Mouse (Mus musculus): ENCODE results near the gene Haao. TPM values are rescaled to one million over a fixed set of nuclear protein-coding genes. Genes with fewer than 3 reads are reported as not detected.

Haao gene
- polyA plus RNA-seq, 1 experiment from 2014 or later = 0.72 TPM

GRCm38 (mm10) chr17:83813050-83813449 lies 34.7 kb downstream of the Haao start:
- Histone ChIP-seq H3K36me3 (ENCODE audit: control insufficient read depth, insufficient read depth, low read length) (peaks cover 2% of the 10 kb centered on the region; the same call in 1 of the 2 replicates), H3K9me3 (ENCODE audit: control insufficient read depth, low read length) (no peaks in the 10 kb centered on the region), H3K4me1 (ENCODE audit: control insufficient read depth, insufficient read depth, low read length) (no peaks in the 10 kb centered on the region), H3K4me2 (replicated peaks; ENCODE audit: low read depth, low read length) (no peak overlapping the region), H3K27me3 (ENCODE audit: control insufficient read depth, insufficient read depth, low read length) (no peaks in the 10 kb centered on the region), H3K9ac (ENCODE audit: low read depth, low read length) (no peak overlapping the region), H3K27ac (ENCODE audit: low read depth, low read length) (no peak overlapping the region), H3K4me3 (ENCODE audit: low read length) (no peak overlapping the region)
- WGBS = 89% methylated on average over 4 of the region's 4 CpGs
- ATAC-seq (ENCODE audit: low FRiP score, low TSS enrichment) = no peak

- Histone ChIP-seq H3K4me2 (replicated peaks; ENCODE audit: low read depth, low read length) (no peak overlapping the region), H3K4me3 (ENCODE audit: low read length) (no peak overlapping the region), H3K9ac (ENCODE audit: low read depth, low read length) (no peak overlapping the region), H3K36me3 (ENCODE audit: control insufficient read depth, insufficient read depth, low read length) (peaks cover 2% of the 10 kb centered on the region; the same call in 1 of the 2 replicates), H3K4me1 (ENCODE audit: control insufficient read depth, insufficient read depth, low read length) (no peaks in the 10 kb centered on the region), H3K27me3 (ENCODE audit: control insufficient read depth, insufficient read depth, low read length) (no peaks in the 10 kb centered on the region), H3K27ac (ENCODE audit: low read depth, low read length) (no peak overlapping the region), H3K9me3 (ENCODE audit: control insufficient read depth, low read length) (no peaks in the 10 kb centered on the region)
- no peak for ATAC-seq (ENCODE audit: low FRiP score, low TSS enrichment)
- 93% methylated on average over 17 of the region's 17 CpGs for WGBS
Measured at GRCm38 (mm10) chr17:83812200-83812944, 35.4 kb downstream of the Haao start.

- H3K9ac ChIP-seq (ENCODE audit: low read depth, low read length) = no peak overlapping the region
- no peak for ATAC-seq (ENCODE audit: low FRiP score, low TSS enrichment)
- H3K27ac ChIP-seq (ENCODE audit: low read depth, low read length) = no peak overlapping the region
- H3K27me3 ChIP-seq (ENCODE audit: control insufficient read depth, insufficient read depth, low read length) = no peaks in the 10 kb centered on the region
- WGBS = 91% methylated on average over 5 of the region's 5 CpGs
- H3K9me3 ChIP-seq (ENCODE audit: control insufficient read depth, low read length) = no peaks in the 10 kb centered on the region
- no peak overlapping the region for H3K4me2 ChIP-seq (replicated peaks; ENCODE audit: low read depth, low read length)
- peaks cover 2% of the 10 kb centered on the region; the same call in 1 of the 2 replicates for H3K36me3 ChIP-seq (ENCODE audit: control insufficient read depth, insufficient read depth, low read length)
- no peak overlapping the region for H3K4me3 ChIP-seq (ENCODE audit: low read length)
- no peaks in the 10 kb centered on the region for H3K4me1 ChIP-seq (ENCODE audit: control insufficient read depth, insufficient read depth, low read length)
Measured at GRCm38 (mm10) chr17:83810285-83810684, 37.5 kb downstream of the Haao start.

- H3K9me3 ChIP-seq (ENCODE audit: control insufficient read depth, low read length) = no peaks in the 10 kb centered on the region
- peaks cover 2% of the 10 kb centered on the region; the same call in 1 of the 2 replicates for H3K36me3 ChIP-seq (ENCODE audit: control insufficient read depth, insufficient read depth, low read length)
- no peak overlapping the region for H3K4me2 ChIP-seq (replicated peaks; ENCODE audit: low read depth, low read length)
- H3K9ac ChIP-seq (ENCODE audit: low read depth, low read length) = no peak overlapping the region
- H3K4me1 ChIP-seq (ENCODE audit: control insufficient read depth, insufficient read depth, low read length) = no peaks in the 10 kb centered on the region
- no peak overlapping the region for H3K27ac ChIP-seq (ENCODE audit: low read depth, low read length)
- 81% methylated on average over 17 of the region's 17 CpGs for WGBS
- ATAC-seq (ENCODE audit: low FRiP score, low TSS enrichment) = no peak
- no peak overlapping the region for H3K4me3 ChIP-seq (ENCODE audit: low read length)
- no peaks in the 10 kb centered on the region for H3K27me3 ChIP-seq (ENCODE audit: control insufficient read depth, insufficient read depth, low read length)
Measured at GRCm38 (mm10) chr17:83809197-83809829, 38.5 kb downstream of the Haao start.

- peaks cover 2% of the 10 kb centered on the region; the same call in 1 of the 2 replicates for H3K36me3 ChIP-seq (ENCODE audit: control insufficient read depth, insufficient read depth, low read length)
- no peaks in the 10 kb centered on the region for H3K4me1 ChIP-seq (ENCODE audit: control insufficient read depth, insufficient read depth, low read length)
- no peak overlapping the region for H3K9ac ChIP-seq (ENCODE audit: low read depth, low read length)
- no peak for ATAC-seq (ENCODE audit: low FRiP score, low TSS enrichment)
- no peak overlapping the region for H3K27ac ChIP-seq (ENCODE audit: low read depth, low read length)
- no peaks in the 10 kb centered on the region for H3K9me3 ChIP-seq (ENCODE audit: control insufficient read depth, low read length)
- H3K4me3 ChIP-seq (ENCODE audit: low read length) = no peak overlapping the region
- no peaks in the 10 kb centered on the region for H3K27me3 ChIP-seq (ENCODE audit: control insufficient read depth, insufficient read depth, low read length)
- H3K4me2 ChIP-seq (replicated peaks; ENCODE audit: low read depth, low read length) = no peak overlapping the region
- 90% methylated on average over 12 of the region's 12 CpGs for WGBS
Measured at GRCm38 (mm10) chr17:83808476-83809098, 39.2 kb downstream of the Haao start.

GRCm38 (mm10) chr17:83807778-83808398 lies 39.9 kb downstream of the Haao start:
- Histone ChIP-seq H3K36me3 (ENCODE audit: control insufficient read depth, insufficient read depth, low read length) (peaks cover 2% of the 10 kb centered on the region; the same call in 1 of the 2 replicates), H3K4me3 (ENCODE audit: low read length) (no peak overlapping the region), H3K9ac (ENCODE audit: low read depth, low read length) (no peak overlapping the region), H3K9me3 (ENCODE audit: control insufficient read depth, low read length) (no peaks in the 10 kb centered on the region), H3K4me1 (ENCODE audit: control insufficient read depth, insufficient read depth, low read length) (no peaks in the 10 kb centered on the region), H3K4me2 (replicated peaks; ENCODE audit: low read depth, low read length) (no peak overlapping the region), H3K27ac (ENCODE audit: low read depth, low read length) (no peak overlapping the region), H3K27me3 (ENCODE audit: control insufficient read depth, insufficient read depth, low read length) (no peaks in the 10 kb centered on the region)
- 75% methylated on average over 11 of the region's 11 CpGs for WGBS
- ATAC-seq (ENCODE audit: low FRiP score, low TSS enrichment) = no peak

- WGBS = 64% methylated on average over 7 of the region's 7 CpGs
- ATAC-seq (ENCODE audit: low FRiP score, low TSS enrichment) = no peak
- H3K9me3 ChIP-seq (ENCODE audit: control insufficient read depth, low read length) = no peaks in the 10 kb centered on the region
- H3K4me3 ChIP-seq (ENCODE audit: low read length) = no peak overlapping the region
- no peak overlapping the region for H3K9ac ChIP-seq (ENCODE audit: low read depth, low read length)
- H3K27me3 ChIP-seq (ENCODE audit: control insufficient read depth, insufficient read depth, low read length) = no peaks in the 10 kb centered on the region
- no peaks in the 10 kb centered on the region for H3K4me1 ChIP-seq (ENCODE audit: control insufficient read depth, insufficient read depth, low read length)
- H3K4me2 ChIP-seq (replicated peaks; ENCODE audit: low read depth, low read length) = no peak overlapping the region
- no peak overlapping the region for H3K27ac ChIP-seq (ENCODE audit: low read depth, low read length)
- H3K36me3 ChIP-seq (ENCODE audit: control insufficient read depth, insufficient read depth, low read length) = peaks cover 2% of the 10 kb centered on the region; the same call in 1 of the 2 replicates
Measured at GRCm38 (mm10) chr17:83807345-83807744, 40.4 kb downstream of the Haao start.

- WGBS = 78% methylated on average over 9 of the region's 9 CpGs
- ATAC-seq (ENCODE audit: low FRiP score, low TSS enrichment) = no peak
- no peak overlapping the region for H3K9ac ChIP-seq (ENCODE audit: low read depth, low read length)
Measured at GRCm38 (mm10) chr17:83805078-83805477, 42.7 kb downstream of the Haao start.

More at GRCm38 (mm10) chr17:83805078-83805477, 42.7 kb downstream of the Haao start:
- Histone ChIP-seq H3K4me2 (replicated peaks; ENCODE audit: low read depth, low read length) (no peak overlapping the region), H3K36me3 (ENCODE audit: control insufficient read depth, insufficient read depth, low read length) (no peaks in the 10 kb centered on the region; the same call in 1 of the 2 replicates), H3K27me3 (ENCODE audit: control insufficient read depth, insufficient read depth, low read length) (no peaks in the 10 kb centered on the region), H3K9me3 (ENCODE audit: control insufficient read depth, low read length) (no peaks in the 10 kb centered on the region), H3K4me1 (ENCODE audit: control insufficient read depth, insufficient read depth, low read length) (no peaks in the 10 kb centered on the region), H3K27ac (ENCODE audit: low read depth, low read length) (no peak overlapping the region), H3K4me3 (ENCODE audit: low read length) (no peak overlapping the region)

Data from kidney, embryonic 14.5 days (tissue).